Mouse (Mus musculus) lung, postnatal 0 days (tissue): ENCODE data around the gene Tas2r138.

Source experiments
- CTCF ChIP-seq: IDR thresholded peaks from 2 replicates; pipeline ENCODE4 v1.5.1; 2016; ENCODE audit warnings: antibody characterized with exemption, mild to moderate bottlenecking
- EP300 ChIP-seq: IDR thresholded peaks from 2 replicates; pipeline ENCODE4 v1.6.1; 2016; ENCODE audit warnings: antibody characterized with exemption, mild to moderate bottlenecking, control low read depth

- TF ChIP-seq EP300 (no peak), CTCF (no peak)
These were observed 36.8 kb downstream of the Tas2r138 start for GRCm38 (mm10) chr6:40576305-40576704.
